Mouse (Mus musculus) liver, embryonic 11.5 days (tissue): ENCODE data around the gene Endov. TPM values are rescaled to one million over a fixed set of nuclear protein-coding genes. Genes with fewer than 3 reads are reported as not detected.

Experiments used
- ATAC-seq: fragments of 200-750 bp; cut with Nextera tagmentation; replicated peaks from 2 replicates; pipeline ENCODE4 v1.8.0; 2017; ENCODE audit warnings: moderate number of reproducible peaks, mild to moderate bottlenecking, moderate TSS enrichment, moderate library complexity; ENCODE audit not compliant: low FRiP score
- DNase-seq: peaks from one replicate; pipeline ENCODE4 v3.0.0-alpha.2; 2017; ENCODE audit warnings: low spot score
- H3K27ac ChIP-seq: fragments of 300-500 bp; sonication (generic); 2 replicates; pipeline ENCODE4 v1.5.1; 2014; ENCODE audit warnings: mild to moderate bottlenecking, low read depth, low read length, control low read depth
- H3K27me3 ChIP-seq: fragments of 300-500 bp; sonication (generic); replicated peaks from 2 replicates; pipeline ENCODE4 v1.6.1; 2014; ENCODE audit warnings: low read length, mixed read lengths; ENCODE audit not compliant: control insufficient read depth, insufficient read depth
- H3K36me3 ChIP-seq: fragments of 300-500 bp; sonication (generic); 2 replicates; pipeline ENCODE4 v1.6.1; 2014; ENCODE audit warnings: mild to moderate bottlenecking, low read length, moderate library complexity, mixed read lengths; ENCODE audit not compliant: control insufficient read depth, insufficient read depth
- H3K4me1 ChIP-seq: fragments of 300-500 bp; sonication (generic); replicated peaks from 2 replicates; pipeline ENCODE4 v1.6.1; 2014; ENCODE audit warnings: low read length, mixed read lengths; ENCODE audit not compliant: control insufficient read depth, insufficient read depth
- H3K4me2 ChIP-seq: fragments of 300-500 bp; sonication (generic); 2 replicates; pipeline ENCODE4 v1.6.1; 2014; ENCODE audit warnings: mild to moderate bottlenecking, control low read depth, moderate library complexity
- H3K4me3 ChIP-seq: fragments of 300-500 bp; sonication (generic); 2 replicates; pipeline ENCODE4 v1.5.1; 2014; ENCODE audit warnings: low read depth, low read length, control low read depth
- H3K9ac ChIP-seq: fragments of 300-500 bp; sonication (generic); 2 replicates; pipeline ENCODE4 v1.6.1; 2014; ENCODE audit warnings: low read depth, low read length, control low read depth
- H3K9me3 ChIP-seq: fragments of 300-500 bp; sonication (generic); 2 replicates; pipeline ENCODE4 v1.6.1; 2016; ENCODE audit warnings: low read length, inconsistent platforms, mixed read lengths; ENCODE audit not compliant: control insufficient read depth
- WGBS: fragments of 180-500 bp; shearing (Covaris S2); extraction: QIAGEN DNeasy Blood & Tissue Kit; methylation state at CpG from one replicate; pipeline ENCODE4 v1.1.7; 2014; 5-methylcytosine and 5-hydroxymethylcytosine counted together
- polyA plus RNA-seq: library from polyadenylated mRNA; unstranded; fragments of >200 nt; fragmentation: Nextera tagmentation; extraction: Ambion mirVana; gene quantifications from 2 replicates; pipeline ENCODE4 v1.2.1, GENCODE M21; 2014

Gene Endov
- polyA plus RNA-seq, 1 experiment from 2014 or later: 13.2 TPM

- Histone ChIP-seq H3K27me3 (no peaks in the 10 kb centered on the region), H3K9ac (no peak overlapping the region), H3K4me2 (no peak overlapping the region), H3K27ac (no peak overlapping the region), H3K9me3 (no peaks in the 10 kb centered on the region), H3K4me3 (no peak overlapping the region), H3K4me1 (peaks cover 2% of the 10 kb centered on the region; the same call in 1 of the 2 replicates), H3K36me3 (peaks cover 10% of the 10 kb centered on the region)
- 77% methylated on average over 4 of the region's 4 CpGs for WGBS
- ATAC-seq (no peak), DNase-seq (no peak)
Measured at GRCm38 (mm10) chr11:119497451-119497850, 6.3 kb downstream of the Endov start.

GRCm38 (mm10) chr11:119499297-119499696, 8.2 kb downstream of the Endov start:
- no peaks in the 10 kb centered on the region for H3K9me3 ChIP-seq
- peaks cover 12% of the 10 kb centered on the region for H3K36me3 ChIP-seq
- H3K4me1 ChIP-seq: no peaks in the 10 kb centered on the region
- no peak overlapping the region for H3K4me3 ChIP-seq
- no peak overlapping the region for H3K27ac ChIP-seq
- ATAC-seq (no peak), DNase-seq (no peak)
- no peaks in the 10 kb centered on the region for H3K27me3 ChIP-seq
- 90% methylated on average over 4 of the region's 4 CpGs for WGBS
- H3K4me2 ChIP-seq: no peak overlapping the region
- H3K9ac ChIP-seq: no peak overlapping the region

GRCm38 (mm10) chr11:119500011-119500410, 8.9 kb downstream of the Endov start:
- H3K36me3 ChIP-seq: peaks cover 12% of the 10 kb centered on the region
- H3K27ac ChIP-seq: no peak overlapping the region
- no peaks in the 10 kb centered on the region for H3K9me3 ChIP-seq
- no peaks in the 10 kb centered on the region for H3K27me3 ChIP-seq
- no peak overlapping the region for H3K4me2 ChIP-seq
- no peak overlapping the region for H3K4me3 ChIP-seq
- no peak for DNase-seq
- ATAC-seq: no peak
- 88% methylated on average over 2 of the region's 2 CpGs for WGBS
- no peaks in the 10 kb centered on the region for H3K4me1 ChIP-seq
- H3K9ac ChIP-seq: no peak overlapping the region

- Histone ChIP-seq H3K27me3 (no peaks in the 10 kb centered on the region), H3K4me3 (no peak overlapping the region), H3K4me2 (no peak overlapping the region), H3K4me1 (no peaks in the 10 kb centered on the region), H3K36me3 (peaks cover 13% of the 10 kb centered on the region; the same call in 1 of the 2 replicates), H3K9ac (no peak overlapping the region), H3K27ac (no peak overlapping the region), H3K9me3 (no peaks in the 10 kb centered on the region)
- peak; percentile 61; the same call in 1 of the 2 replicates for ATAC-seq
- DNase-seq: peak; percentile 52
Measured at GRCm38 (mm10) chr11:119503675-119504074, 12.5 kb downstream of the Endov start.

- no peak for ATAC-seq
Measured at GRCm38 (mm10) chr11:119506386-119506785, 15.2 kb downstream of the Endov start.

GRCm38 (mm10) chr11:119507772-119508171, 16.6 kb downstream of the Endov start:
- Histone ChIP-seq H3K4me1 (no peaks in the 10 kb centered on the region), H3K36me3 (peaks cover 3% of the 10 kb centered on the region; the same call in 1 of the 2 replicates), H3K4me2 (no peak overlapping the region), H3K9ac (no peak overlapping the region), H3K9me3 (no peaks in the 10 kb centered on the region), H3K4me3 (no peak overlapping the region), H3K27me3 (peaks cover 4% of the 10 kb centered on the region; the same call in 1 of the 2 replicates), H3K27ac (no peak overlapping the region)
- ATAC-seq: no peak
- DNase-seq: no peak
- 90% methylated on average over 8 of the region's 8 CpGs for WGBS

More at GRCm38 (mm10) chr11:119506386-119506785, 15.2 kb downstream of the Endov start:
- Histone ChIP-seq H3K9ac (no peak overlapping the region), H3K36me3 (peaks cover 7% of the 10 kb centered on the region; the same call in 1 of the 2 replicates), H3K4me3 (no peak overlapping the region), H3K9me3 (no peaks in the 10 kb centered on the region), H3K27ac (no peak overlapping the region), H3K27me3 (no peaks in the 10 kb centered on the region), H3K4me2 (no peak overlapping the region), H3K4me1 (no peaks in the 10 kb centered on the region)
- no peak for DNase-seq
- 74% methylated on average over 4 of the region's 4 CpGs for WGBS

GRCm38 (mm10) chr11:119509165-119509776, 18.1 kb downstream of the Endov start:
- WGBS: 76% methylated on average over 5 of the region's 5 CpGs
- no peak overlapping the region for H3K4me2 ChIP-seq
- H3K9ac ChIP-seq: no peak overlapping the region
- no peak for ATAC-seq
- no peak overlapping the region for H3K27ac ChIP-seq
- H3K36me3 ChIP-seq: peaks cover 3% of the 10 kb centered on the region; the same call in 1 of the 2 replicates
- no peaks in the 10 kb centered on the region for H3K4me1 ChIP-seq
- no peaks in the 10 kb centered on the region for H3K9me3 ChIP-seq
- H3K27me3 ChIP-seq: peaks cover 16% of the 10 kb centered on the region
- DNase-seq: no peak
- H3K4me3 ChIP-seq: no peak overlapping the region

- Histone ChIP-seq H3K4me2 (no peak overlapping the region), H3K9me3 (no peaks in the 10 kb centered on the region), H3K4me3 (no peak overlapping the region), H3K36me3 (no peaks in the 10 kb centered on the region; the same call in 1 of the 2 replicates), H3K4me1 (no peaks in the 10 kb centered on the region), H3K9ac (no peak overlapping the region), H3K27me3 (peaks cover 38% of the 10 kb centered on the region), H3K27ac (no peak overlapping the region)
- WGBS: 50% methylated on average over 9 of the region's 9 CpGs
- ATAC-seq (no peak), DNase-seq (no peak)
Measured at GRCm38 (mm10) chr11:119513038-119513659, 22.0 kb downstream of the Endov start.
